Mouse (Mus musculus) gastrocnemius, adult 8-10 months (tissue): ENCODE data around the gene Tmem159. TPM values are rescaled to one million over a fixed set of nuclear protein-coding genes. Genes with fewer than 3 reads are reported as not detected.

Source experiments
- DNase-seq, 2 experiments: peaks; one replicate each; pipeline ENCODE4 v3.0.0; 2022; ENCODE audit warnings: low spot score in 2 of 2
- total RNA-seq, 4 experiments: library from RNA; stranded (reverse); gene quantifications; 2 replicates each; pipeline ENCODE4 v1.2.4; 2022

Tmem159 gene
- total RNA-seq, 4 experiments from 2014 or later: 9.0 to 14.5 (median 12.6) TPM

- no peak for DNase-seq
Measured at GRCm38 (mm10) chr7:120142743-120143142, 40.6 kb downstream of the Tmem159 start.

- no peak for DNase-seq
Measured at GRCm38 (mm10) chr7:120145191-120145590, 43.0 kb downstream of the Tmem159 start, which contains the start of gene Zp2. Zp2 (minus strand) TSS chr7:120145291.

GRCm38 (mm10) chr7:120150257-120150656, 48.1 kb downstream of the Tmem159 start:
- no peak for DNase-seq

- DNase-seq: no peak
Measured at GRCm38 (mm10) chr7:120150898-120151297, 48.7 kb downstream of the Tmem159 start.

GRCm38 (mm10) chr7:120156841-120157409, 54.8 kb downstream of the Tmem159 start:
- no peak for DNase-seq

GRCm38 (mm10) chr7:120157575-120158061, 55.5 kb downstream of the Tmem159 start:
- no peak for DNase-seq

- no peak for DNase-seq
Measured at GRCm38 (mm10) chr7:120158121-120158613, 56.0 kb downstream of the Tmem159 start.

GRCm38 (mm10) chr7:120163581-120164251, 61.6 kb downstream of the Tmem159 start:
- DNase-seq: no peak

Other genes starting within 250 kb of the Tmem159 start
- 10 to 100 TPM in 1 of 4 experiments, 1 to 10 TPM in 3; 8.2 to 11.5 (median 9.2) TPM for gene Lyrm1, start 206.5 kb upstream of the Tmem159 start, total RNA-seq
- 10 to 100 TPM; 13.2 to 22.6 (median 20.8) TPM for gene Dcun1d3, start 206.1 kb upstream of the Tmem159 start, total RNA-seq
- under 1 TPM; 0.02 to 0.08 (median 0.04) TPM for gene Dnah3, start 7.1 kb upstream of the Tmem159 start, total RNA-seq
- gene Zp2, start 42.9 kb downstream of the Tmem159 start, total RNA-seq: under 1 TPM in 3 of 4 experiments, not detected in 1; 0.20 to 0.31 (median 0.29) TPM
- gene Anks4b, start 71.5 kb downstream of the Tmem159 start, total RNA-seq: under 1 TPM in 2 of 4 experiments, not detected in 2; 0.11 to 0.18 TPM
- gene Crym, start 99.8 kb downstream of the Tmem159 start, total RNA-seq: 1 to 10 TPM; 2.8 to 4.6 (median 3.7) TPM
- gene Abca14, start 101.6 kb downstream of the Tmem159 start, total RNA-seq: not detected
- not detected for gene Abca15, start 226.3 kb downstream of the Tmem159 start, total RNA-seq